Mouse (Mus musculus) brain, embryonic 14.5 days (tissue): ENCODE results near the gene Igf1r. TPM values are rescaled to one million over a fixed set of nuclear protein-coding genes. Genes with fewer than 3 reads are reported as not detected.
A peak's percentile ranks its signal among the peaks of the same experiment; 100 is the strongest.

Source experiments
- DNase-seq: peaks from one replicate; pipeline ENCODE4 v3.0.0-alpha.2; 2011; ENCODE audit warnings: low read depth
- CTCF ChIP-seq: fragments of 200-500 bp; IDR thresholded peaks from 2 replicates; pipeline ENCODE4 v1.5.1; 2012; ENCODE audit warnings: inconsistent platforms, mild to moderate bottlenecking, moderate library complexity, borderline replicate concordance; ENCODE audit not compliant: insufficient read depth, insufficient read length; ENCODE audit errors: extremely low read depth
- POLR2A ChIP-seq: fragments of 200-500 bp; IDR thresholded peaks from 2 replicates; pipeline ENCODE4 v1.6.1; 2012; ENCODE audit warnings: mild to moderate bottlenecking, inconsistent platforms, borderline replicate concordance; ENCODE audit not compliant: poor library complexity, insufficient read depth, insufficient read length, severe bottlenecking; ENCODE audit errors: extremely low read depth
- polyA plus RNA-seq: library from polyadenylated mRNA; depleted of rRNA; stranded (reverse); fragments of >200 nt; gene quantifications from 2 replicates; pipeline ENCODE4 v1.2.3, GENCODE M21; 2012

The Igf1r gene
- polyA plus RNA-seq, 1 experiment = 40.6 TPM

GRCm38 (mm10) chr7:68015404-68015803 lies 62.8 kb downstream of the Igf1r start:
- DNase-seq = no peak
- TF ChIP-seq CTCF (no peak), POLR2A (no peak)

- TF ChIP-seq CTCF = no peak
- TF ChIP-seq POLR2A = no peak
- DNase-seq = no peak
Measured at GRCm38 (mm10) chr7:68018038-68018437, 65.4 kb downstream of the Igf1r start.

DNA sequence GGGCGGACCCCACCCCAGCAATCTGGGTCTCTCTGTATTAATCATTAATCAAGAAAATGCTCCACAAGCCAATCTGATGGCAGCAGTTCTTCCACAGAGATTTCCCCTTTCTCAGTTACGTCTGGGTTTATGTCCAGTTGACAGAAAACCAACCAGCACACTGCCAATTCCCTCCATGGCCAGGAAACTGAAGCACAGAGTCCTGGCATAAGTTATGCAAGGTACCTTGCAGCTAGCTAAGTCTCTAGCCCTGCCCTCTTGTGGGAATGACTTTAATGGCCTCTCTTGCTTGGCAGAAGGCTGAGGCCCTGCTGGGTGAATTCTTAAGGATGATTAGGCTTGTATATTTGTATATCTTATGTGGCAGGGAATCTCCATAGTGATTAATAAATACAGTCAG lies 67.9 kb downstream of the Igf1r start:
- DNase-seq = no peak
- TF ChIP-seq CTCF (no peak), POLR2A (no peak)

DNA sequence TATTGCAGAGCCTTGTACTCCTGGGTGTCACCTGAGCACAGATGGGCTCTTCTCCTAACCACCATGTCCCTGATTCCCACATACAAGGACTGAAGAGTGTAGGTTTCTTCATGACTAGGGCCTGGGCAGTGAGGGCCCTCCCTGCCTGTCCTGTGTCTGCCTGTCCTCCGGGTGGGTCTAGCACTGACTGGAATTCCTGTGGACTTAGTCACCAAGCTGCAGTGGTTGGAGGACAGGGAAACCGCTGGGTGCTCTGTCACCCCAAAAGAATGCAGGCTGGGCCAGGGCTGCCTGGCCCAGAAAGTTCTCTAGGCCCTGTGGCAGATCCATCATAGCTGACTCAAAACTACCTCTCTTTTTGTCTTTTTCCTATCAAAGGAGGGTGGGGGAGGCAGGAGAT lies 69.1 kb downstream of the Igf1r start:
- no peak for TF ChIP-seq POLR2A
- no peak for TF ChIP-seq CTCF

GRCm38 (mm10) chr7:68022188-68022587 lies 69.6 kb downstream of the Igf1r start:
- TF ChIP-seq CTCF (no peak), POLR2A (no peak)
- no peak for DNase-seq

More for the DNA sequence above, 69.1 kb downstream of the Igf1r start:
- no peak for DNase-seq

DNA sequence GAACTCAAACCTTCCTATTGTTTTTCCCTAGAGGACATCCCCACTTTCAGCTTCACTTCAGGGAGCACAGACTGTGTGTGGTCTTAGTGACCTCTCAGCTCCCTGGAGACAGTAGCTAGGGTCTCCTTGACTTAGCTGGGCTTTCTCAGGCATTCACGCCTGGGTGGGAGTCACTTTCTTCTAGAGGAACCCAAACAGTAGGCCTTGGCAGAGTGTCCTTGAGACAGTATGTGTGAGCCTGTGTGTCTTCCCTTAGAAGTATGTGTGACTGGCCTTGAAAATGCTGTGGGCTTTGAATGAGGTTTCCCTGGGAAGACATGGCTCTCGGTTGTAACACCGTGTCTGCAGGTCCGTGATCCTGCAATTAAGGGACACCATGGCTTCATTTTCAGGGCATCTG lies 71.3 kb downstream of the Igf1r start:
- DNase-seq = no peak
- TF ChIP-seq POLR2A (no peak), CTCF (no peak)

GRCm38 (mm10) chr7:68024625-68025024 lies 72.0 kb downstream of the Igf1r start:
- TF ChIP-seq POLR2A (no peak), CTCF (no peak)
- DNase-seq = peak; percentile 53

GRCm38 (mm10) chr7:68025396-68025795 lies 72.8 kb downstream of the Igf1r start:
- no peak for DNase-seq
- TF ChIP-seq CTCF (no peak), POLR2A (no peak)

GRCm38 (mm10) chr7:68026076-68026475 lies 73.4 kb downstream of the Igf1r start:
- TF ChIP-seq POLR2A (no peak), CTCF (no peak)
- DNase-seq = peak; percentile 59

DNA sequence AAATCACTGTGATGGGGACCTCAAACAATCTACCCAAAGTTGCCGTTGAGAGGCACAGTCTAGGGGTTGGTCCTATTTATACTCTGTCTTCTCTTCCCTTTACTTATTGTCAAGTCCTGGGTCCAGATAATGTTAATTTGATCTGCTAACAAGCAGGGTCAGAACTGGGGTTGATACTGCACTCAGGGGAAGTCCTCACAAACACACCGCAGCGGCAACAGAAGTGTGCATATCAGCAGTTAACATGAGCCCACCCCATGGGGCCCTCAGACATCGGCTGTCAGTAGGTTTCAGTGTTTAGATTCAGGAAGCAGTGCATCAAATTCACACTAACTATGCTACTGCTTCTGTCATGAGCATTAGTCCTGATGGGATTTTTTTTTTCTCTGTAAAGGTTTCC lies 75.5 kb downstream of the Igf1r start:
- TF ChIP-seq CTCF = no peak
- no peak for TF ChIP-seq POLR2A
- DNase-seq = no peak

DNA sequence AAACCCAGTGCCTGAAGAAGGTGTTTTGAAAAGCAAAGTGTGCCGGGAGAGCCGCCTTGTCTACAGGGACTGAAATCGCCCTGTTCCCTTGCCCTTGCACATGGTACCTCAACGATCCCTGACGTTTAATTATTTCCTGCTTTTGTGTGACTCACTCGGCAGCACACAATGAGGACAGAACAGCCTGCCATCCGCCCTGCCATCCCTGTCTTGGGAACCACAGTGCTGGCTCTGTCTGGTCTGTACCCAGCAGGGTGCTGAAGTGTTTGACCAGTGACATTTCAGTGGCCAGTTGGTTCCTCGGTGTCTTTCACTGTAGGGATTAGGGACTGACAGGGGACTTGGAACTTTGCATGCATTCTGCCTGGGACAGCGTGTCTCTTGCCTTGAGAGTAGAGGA lies 78.2 kb downstream of the Igf1r start:
- no peak for TF ChIP-seq POLR2A
- no peak for TF ChIP-seq CTCF
- DNase-seq = peak; percentile 46

DNA sequence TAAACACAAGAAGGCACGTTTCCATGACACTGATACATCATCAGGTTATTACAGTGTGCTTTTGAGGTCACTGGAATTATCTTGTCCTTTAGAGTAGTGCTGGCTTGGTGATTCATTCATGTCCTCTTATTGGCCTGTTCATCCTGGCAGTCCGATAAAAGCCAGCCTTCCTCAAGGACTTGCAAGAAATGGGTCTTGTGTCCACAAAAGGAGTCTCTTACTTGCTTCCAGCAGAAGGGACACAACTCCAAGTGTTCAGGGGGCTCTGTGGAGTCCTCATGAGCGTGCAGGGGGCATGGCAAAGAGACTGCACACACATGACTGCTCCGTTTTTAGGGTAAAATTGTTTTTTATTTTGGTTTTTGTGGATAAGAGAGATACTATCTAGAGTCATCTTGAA lies 83.9 kb downstream of the Igf1r start:
- no peak for TF ChIP-seq POLR2A
- no peak for TF ChIP-seq CTCF
- DNase-seq = no peak
